Mouse (Mus musculus): Measurements from ENCODE around the gene Gm10309. TPM values are rescaled to one million over a fixed set of nuclear protein-coding genes. Genes with fewer than 3 reads are reported as not detected.

Gm10309 gene
- polyA plus RNA-seq, 1 experiment from 2014 or later, result 0.11 TPM

- 41% methylated on average over 5 of the region's 5 CpGs for WGBS
- no peak overlapping the region for H3K27ac ChIP-seq (ENCODE audit: low read depth, low read length)
- no peaks in the 10 kb centered on the region for H3K36me3 ChIP-seq (ENCODE audit: control insufficient read depth, insufficient read depth, low read length)
- no peak overlapping the region for H3K4me3 ChIP-seq (ENCODE audit: low read depth, low read length)
- ATAC-seq (replicated peaks; ENCODE audit: low FRiP score) (no peak), DNase-seq (ENCODE audit: low spot score) (no peak)
- H3K4me2 ChIP-seq, result no peak overlapping the region
- no peaks in the 10 kb centered on the region; the same call in 1 of the 2 replicates for H3K4me1 ChIP-seq (replicated peaks; ENCODE audit: control insufficient read depth, insufficient read depth, low read length)
- no peak overlapping the region for H3K9ac ChIP-seq (ENCODE audit: low read depth, low read length)
- H3K9me3 ChIP-seq (ENCODE audit: control insufficient read depth, low read length), result no peaks in the 10 kb centered on the region
- no peaks in the 10 kb centered on the region for H3K27me3 ChIP-seq (replicated peaks; ENCODE audit: control insufficient read depth, insufficient read depth, low read length)
Observed at GRCm38 (mm10) chr17:86471684-86472083, 33.3 kb downstream of the Gm10309 start.

- Histone ChIP-seq H3K4me1 (replicated peaks; ENCODE audit: control insufficient read depth, insufficient read depth, low read length) (no peaks in the 10 kb centered on the region; the same call in 1 of the 2 replicates), H3K27ac (ENCODE audit: low read depth, low read length) (no peak overlapping the region), H3K9me3 (ENCODE audit: control insufficient read depth, low read length) (no peaks in the 10 kb centered on the region), H3K27me3 (replicated peaks; ENCODE audit: control insufficient read depth, insufficient read depth, low read length) (no peaks in the 10 kb centered on the region), H3K36me3 (ENCODE audit: control insufficient read depth, insufficient read depth, low read length) (no peaks in the 10 kb centered on the region), H3K4me2 (no peak overlapping the region), H3K9ac (ENCODE audit: low read depth, low read length) (no peak overlapping the region), H3K4me3 (ENCODE audit: low read depth, low read length) (no peak overlapping the region)
- ATAC-seq (replicated peaks; ENCODE audit: low FRiP score), result no peak
- DNase-seq (ENCODE audit: low spot score), result no peak
- 81% methylated on average over 5 of the region's 5 CpGs for WGBS
Observed at GRCm38 (mm10) chr17:86470160-86470559, 34.9 kb downstream of the Gm10309 start.

- Histone ChIP-seq H3K4me1 (replicated peaks; ENCODE audit: control insufficient read depth, insufficient read depth, low read length) (no peaks in the 10 kb centered on the region; the same call in none of the 2 replicates), H3K9ac (ENCODE audit: low read depth, low read length) (no peak overlapping the region), H3K36me3 (ENCODE audit: control insufficient read depth, insufficient read depth, low read length) (no peaks in the 10 kb centered on the region), H3K4me3 (ENCODE audit: low read depth, low read length) (no peak overlapping the region), H3K4me2 (no peak overlapping the region), H3K27me3 (replicated peaks; ENCODE audit: control insufficient read depth, insufficient read depth, low read length) (no peaks in the 10 kb centered on the region), H3K27ac (ENCODE audit: low read depth, low read length) (no peak overlapping the region), H3K9me3 (ENCODE audit: control insufficient read depth, low read length) (no peaks in the 10 kb centered on the region)
- 80% methylated on average over 5 of the region's 5 CpGs for WGBS
- no peak for DNase-seq (ENCODE audit: low spot score)
- no peak for ATAC-seq (replicated peaks; ENCODE audit: low FRiP score)
Observed at GRCm38 (mm10) chr17:86467967-86468366, 37.1 kb downstream of the Gm10309 start.

GRCm38 (mm10) chr17:86467291-86467898 lies 37.6 kb downstream of the Gm10309 start:
- no peak overlapping the region for H3K4me3 ChIP-seq (ENCODE audit: low read depth, low read length)
- no peak for DNase-seq (ENCODE audit: low spot score)
- no peaks in the 10 kb centered on the region for H3K36me3 ChIP-seq (ENCODE audit: control insufficient read depth, insufficient read depth, low read length)
- ATAC-seq (replicated peaks; ENCODE audit: low FRiP score), result no peak
- no peaks in the 10 kb centered on the region for H3K27me3 ChIP-seq (replicated peaks; ENCODE audit: control insufficient read depth, insufficient read depth, low read length)
- H3K4me1 ChIP-seq (replicated peaks; ENCODE audit: control insufficient read depth, insufficient read depth, low read length), result no peaks in the 10 kb centered on the region; the same call in none of the 2 replicates
- H3K27ac ChIP-seq (ENCODE audit: low read depth, low read length), result no peak overlapping the region
- H3K9me3 ChIP-seq (ENCODE audit: control insufficient read depth, low read length), result no peaks in the 10 kb centered on the region
- no peak overlapping the region for H3K4me2 ChIP-seq
- WGBS, result 53% methylated on average over 10 of the region's 10 CpGs
- no peak overlapping the region for H3K9ac ChIP-seq (ENCODE audit: low read depth, low read length)

- WGBS, result 56% methylated on average over 7 of the region's 7 CpGs
- Histone ChIP-seq H3K4me3 (ENCODE audit: low read depth, low read length) (no peak overlapping the region), H3K4me1 (replicated peaks; ENCODE audit: control insufficient read depth, insufficient read depth, low read length) (no peaks in the 10 kb centered on the region; the same call in none of the 2 replicates), H3K9ac (ENCODE audit: low read depth, low read length) (no peak overlapping the region), H3K36me3 (ENCODE audit: control insufficient read depth, insufficient read depth, low read length) (no peaks in the 10 kb centered on the region), H3K27me3 (replicated peaks; ENCODE audit: control insufficient read depth, insufficient read depth, low read length) (no peaks in the 10 kb centered on the region), H3K27ac (ENCODE audit: low read depth, low read length) (no peak overlapping the region), H3K4me2 (no peak overlapping the region), H3K9me3 (ENCODE audit: control insufficient read depth, low read length) (no peaks in the 10 kb centered on the region)
- no peak for ATAC-seq (replicated peaks; ENCODE audit: low FRiP score)
- no peak for DNase-seq (ENCODE audit: low spot score)
Observed at GRCm38 (mm10) chr17:86466871-86467270, 38.2 kb downstream of the Gm10309 start.

GRCm38 (mm10) chr17:86466412-86466811 lies 38.6 kb downstream of the Gm10309 start:
- no peaks in the 10 kb centered on the region for H3K36me3 ChIP-seq (ENCODE audit: control insufficient read depth, insufficient read depth, low read length)
- ATAC-seq (replicated peaks; ENCODE audit: low FRiP score), result no peak
- H3K27ac ChIP-seq (ENCODE audit: low read depth, low read length), result no peak overlapping the region
- H3K27me3 ChIP-seq (replicated peaks; ENCODE audit: control insufficient read depth, insufficient read depth, low read length), result no peaks in the 10 kb centered on the region
- no peak overlapping the region for H3K4me2 ChIP-seq
- H3K9ac ChIP-seq (ENCODE audit: low read depth, low read length), result no peak overlapping the region
- H3K9me3 ChIP-seq (ENCODE audit: control insufficient read depth, low read length), result no peaks in the 10 kb centered on the region
- 80% methylated on average over 7 of the region's 7 CpGs for WGBS
- no peak overlapping the region for H3K4me3 ChIP-seq (ENCODE audit: low read depth, low read length)
- H3K4me1 ChIP-seq (replicated peaks; ENCODE audit: control insufficient read depth, insufficient read depth, low read length), result no peaks in the 10 kb centered on the region; the same call in none of the 2 replicates
- no peak for DNase-seq (ENCODE audit: low spot score)

- ATAC-seq (replicated peaks; ENCODE audit: low FRiP score), result no peak
Observed at GRCm38 (mm10) chr17:86465865-86466264, 39.2 kb downstream of the Gm10309 start.

GRCm38 (mm10) chr17:86464689-86465363 lies 40.2 kb downstream of the Gm10309 start:
- DNase-seq (ENCODE audit: low spot score) (no peak), ATAC-seq (replicated peaks; ENCODE audit: low FRiP score) (no peak; the same call in 1 of the 2 replicates)
- Histone ChIP-seq H3K4me2 (no peak overlapping the region), H3K9me3 (ENCODE audit: control insufficient read depth, low read length) (no peaks in the 10 kb centered on the region), H3K9ac (ENCODE audit: low read depth, low read length) (no peak overlapping the region), H3K27ac (ENCODE audit: low read depth, low read length) (no peak overlapping the region), H3K4me1 (replicated peaks; ENCODE audit: control insufficient read depth, insufficient read depth, low read length) (no peaks in the 10 kb centered on the region; the same call in none of the 2 replicates), H3K27me3 (replicated peaks; ENCODE audit: control insufficient read depth, insufficient read depth, low read length) (no peaks in the 10 kb centered on the region), H3K36me3 (ENCODE audit: control insufficient read depth, insufficient read depth, low read length) (no peaks in the 10 kb centered on the region), H3K4me3 (ENCODE audit: low read depth, low read length) (no peak overlapping the region)
- 80% methylated on average over 16 of the region's 16 CpGs for WGBS

More at GRCm38 (mm10) chr17:86465865-86466264, 39.2 kb downstream of the Gm10309 start:
- no peaks in the 10 kb centered on the region for H3K9me3 ChIP-seq (ENCODE audit: control insufficient read depth, low read length)
- no peak overlapping the region for H3K9ac ChIP-seq (ENCODE audit: low read depth, low read length)
- WGBS, result 88% methylated on average over 13 of the region's 13 CpGs
- no peak overlapping the region for H3K4me3 ChIP-seq (ENCODE audit: low read depth, low read length)
- no peaks in the 10 kb centered on the region for H3K36me3 ChIP-seq (ENCODE audit: control insufficient read depth, insufficient read depth, low read length)
- H3K4me1 ChIP-seq (replicated peaks; ENCODE audit: control insufficient read depth, insufficient read depth, low read length), result no peaks in the 10 kb centered on the region; the same call in none of the 2 replicates
- no peak overlapping the region for H3K4me2 ChIP-seq
- DNase-seq (ENCODE audit: low spot score), result no peak
- H3K27ac ChIP-seq (ENCODE audit: low read depth, low read length), result no peak overlapping the region
- no peaks in the 10 kb centered on the region for H3K27me3 ChIP-seq (replicated peaks; ENCODE audit: control insufficient read depth, insufficient read depth, low read length)

- ATAC-seq (replicated peaks; ENCODE audit: low FRiP score), result no peak; the same call in 1 of the 2 replicates
- DNase-seq (ENCODE audit: low spot score), result no peak
- Histone ChIP-seq H3K4me2 (no peak overlapping the region), H3K4me1 (replicated peaks; ENCODE audit: control insufficient read depth, insufficient read depth, low read length) (no peaks in the 10 kb centered on the region; the same call in none of the 2 replicates), H3K9me3 (ENCODE audit: control insufficient read depth, low read length) (no peaks in the 10 kb centered on the region), H3K36me3 (ENCODE audit: control insufficient read depth, insufficient read depth, low read length) (no peaks in the 10 kb centered on the region), H3K27me3 (replicated peaks; ENCODE audit: control insufficient read depth, insufficient read depth, low read length) (no peaks in the 10 kb centered on the region), H3K4me3 (ENCODE audit: low read depth, low read length) (no peak overlapping the region), H3K27ac (ENCODE audit: low read depth, low read length) (no peak overlapping the region), H3K9ac (ENCODE audit: low read depth, low read length) (no peak overlapping the region)
- 77% methylated on average over 8 of the region's 8 CpGs for whole genome bisulfite sequencing
Observed at GRCm38 (mm10) chr17:86464197-86464596, 40.8 kb downstream of the Gm10309 start.
